Mouse (Mus musculus) erythroblast, embryonic 14.5 days (primary cell): ENCODE measurements around the gene Ddx10.

Source experiments
- GATA1 ChIP-seq: IDR thresholded peaks from 2 replicates; pipeline ENCODE4 v1.6.1; 2012; ENCODE audit warnings: low read length, inconsistent platforms, mixed read lengths
- TAL1 ChIP-seq: IDR thresholded peaks from 3 replicates; pipeline ENCODE4 v1.6.1; 2012; ENCODE audit warnings: low read length, inconsistent platforms, mixed read lengths

DNA sequence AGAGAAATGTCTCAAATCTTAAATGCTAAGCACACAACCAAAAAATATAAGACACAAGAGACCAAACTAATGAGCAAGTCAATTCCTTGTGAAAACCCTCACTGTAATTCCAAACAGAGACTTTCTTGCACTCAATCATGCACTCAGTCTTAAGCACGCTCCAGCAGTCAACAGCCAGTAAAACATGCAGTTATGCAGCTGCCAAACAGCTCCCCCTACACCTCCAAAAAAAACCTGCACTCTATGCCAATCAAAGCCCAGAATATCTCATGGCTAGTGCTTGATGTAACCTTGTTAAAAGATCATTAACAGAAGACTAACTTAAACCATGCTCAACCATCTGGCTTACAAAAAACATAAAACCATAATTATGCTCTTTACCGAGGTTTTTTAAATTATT lies 74.6 kb downstream of the Ddx10 start:
- TF ChIP-seq TAL1 (no peak), GATA1 (no peak)
